Mouse (Mus musculus) liver, embryonic 15.5 days (tissue): ENCODE measurements around the gene Rflna. TPM values are rescaled to one million over a fixed set of nuclear protein-coding genes. Genes with fewer than 3 reads are reported as not detected.

Experiments
- ATAC-seq: fragments of 200-750 bp; cut with Nextera tagmentation; 2 replicates; pipeline ENCODE4 v1.8.0; 2017; ENCODE audit warnings: moderate number of reproducible peaks, mild to moderate bottlenecking, moderate library complexity; ENCODE audit not compliant: insufficient read depth
- H3K27ac ChIP-seq: fragments of 300-500 bp; sonication (generic); replicated peaks from 2 replicates; pipeline ENCODE4 v1.5.1; 2015; ENCODE audit warnings: mild to moderate bottlenecking, inconsistent platforms
- H3K27me3 ChIP-seq: fragments of 300-500 bp; sonication (generic); 2 replicates; pipeline ENCODE4 v1.6.1; 2015; ENCODE audit warnings: mild to moderate bottlenecking, inconsistent platforms
- H3K36me3 ChIP-seq: fragments of 300-500 bp; sonication (generic); replicated peaks from 2 replicates; pipeline ENCODE4 v1.6.1; 2015; ENCODE audit warnings: moderate library complexity, mild to moderate bottlenecking, inconsistent platforms
- H3K4me1 ChIP-seq: fragments of 300-500 bp; sonication (generic); replicated peaks from 2 replicates; pipeline ENCODE4 v1.6.1; 2015; ENCODE audit warnings: inconsistent platforms
- H3K4me2 ChIP-seq: fragments of 300-500 bp; sonication (generic); 2 replicates; pipeline ENCODE4 v1.6.1; 2015; ENCODE audit warnings: moderate library complexity, mild to moderate bottlenecking, inconsistent platforms
- H3K4me3 ChIP-seq: fragments of 300-500 bp; sonication (generic); replicated peaks from 2 replicates; pipeline ENCODE4 v1.5.1; 2015; ENCODE audit warnings: mild to moderate bottlenecking, inconsistent platforms
- H3K9ac ChIP-seq: fragments of 300-500 bp; sonication (generic); 2 replicates; pipeline ENCODE4 v1.6.1; 2015; ENCODE audit warnings: moderate library complexity, mild to moderate bottlenecking, inconsistent platforms
- H3K9me3 ChIP-seq: fragments of 300-500 bp; sonication (generic); replicated peaks from 2 replicates; pipeline ENCODE4 v1.6.1; 2016; ENCODE audit warnings: inconsistent platforms
- WGBS: fragments of 180-500 bp; shearing (Covaris S2); methylation state at CpG from one replicate; pipeline ENCODE4 v1.1.7; 2015; ENCODE audit warnings: mixed read lengths; ENCODE audit not compliant: insufficient replicate concordance; 5-methylcytosine and 5-hydroxymethylcytosine counted together
- polyA plus RNA-seq: library from polyadenylated mRNA; unstranded; fragments of >200 nt; fragmentation: Nextera tagmentation; extraction: Ambion mirVana; gene quantifications from 2 replicates; pipeline ENCODE4 v1.2.1, GENCODE M21; 2015

Gene Rflna
- 0.20 and 0.22 TPM in 2 replicates for polyA plus RNA-seq

DNA sequence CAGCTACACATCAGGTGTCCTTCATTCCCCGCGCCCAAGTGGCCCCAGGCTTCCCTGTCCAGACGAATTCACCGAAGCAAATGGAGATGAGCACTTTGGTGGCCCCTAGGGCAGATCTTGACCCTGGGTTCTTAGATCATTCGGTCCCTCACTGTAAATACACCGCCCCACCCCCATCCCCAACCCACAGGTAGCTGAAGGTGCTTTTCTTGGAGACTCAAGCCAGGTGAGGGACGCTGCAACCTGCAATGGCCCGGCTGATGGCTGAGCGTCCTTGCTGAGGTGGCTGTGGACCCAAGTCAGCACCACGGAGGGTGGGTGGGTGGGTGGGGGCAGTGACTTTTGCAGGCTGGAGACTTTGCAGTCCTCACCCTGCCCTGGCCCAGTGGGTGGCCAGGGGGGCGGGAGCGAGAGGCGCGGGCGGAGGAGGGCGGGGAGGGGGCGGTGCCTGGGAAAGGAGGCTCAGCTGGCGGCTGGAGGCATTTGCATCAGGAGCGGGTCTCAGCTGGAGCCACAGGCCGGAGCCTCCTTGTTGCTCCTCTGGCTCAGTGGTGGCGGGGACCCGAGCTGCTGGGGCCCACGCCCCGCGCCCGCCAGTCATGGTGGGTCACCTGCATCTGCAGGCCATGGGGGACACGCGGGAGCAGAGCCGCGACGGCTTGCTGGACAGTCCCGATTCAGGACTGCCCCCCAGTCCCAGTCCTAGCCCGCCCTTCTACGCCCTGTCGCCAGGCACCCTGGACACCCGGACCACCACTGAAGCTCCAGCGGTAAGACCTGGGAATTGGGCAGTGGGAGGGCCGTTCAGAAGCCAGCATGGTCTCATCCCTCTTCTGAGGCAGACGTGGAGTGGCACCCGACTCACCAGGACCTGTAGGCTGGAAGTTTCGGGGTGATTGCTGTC lies at the start of gene Rflna:
Gene Rflna, plus strand, starts transcription at position 253 of the 904 bp plus-strand sequence.
- 5% methylated on average over 41 of the region's 41 CpGs for WGBS
- Histone ChIP-seq H3K4me1 (no peaks in the 10 kb centered on the region), H3K9me3 (no peaks in the 10 kb centered on the region), H3K9ac (no peak within 1 kb of the TSS), H3K36me3 (no peaks in the 10 kb centered on the region), H3K4me3 (0 out of 2 replicates have a peak within 1 kb of the TSS, but pooled peaks have one; percentile 23), H3K4me2 (peak within 1 kb of the TSS; percentile 52), H3K27ac (no peak within 1 kb of the TSS), H3K27me3 (peaks cover 43% of the 10 kb centered on the region)
- no peak for ATAC-seq

DNA sequence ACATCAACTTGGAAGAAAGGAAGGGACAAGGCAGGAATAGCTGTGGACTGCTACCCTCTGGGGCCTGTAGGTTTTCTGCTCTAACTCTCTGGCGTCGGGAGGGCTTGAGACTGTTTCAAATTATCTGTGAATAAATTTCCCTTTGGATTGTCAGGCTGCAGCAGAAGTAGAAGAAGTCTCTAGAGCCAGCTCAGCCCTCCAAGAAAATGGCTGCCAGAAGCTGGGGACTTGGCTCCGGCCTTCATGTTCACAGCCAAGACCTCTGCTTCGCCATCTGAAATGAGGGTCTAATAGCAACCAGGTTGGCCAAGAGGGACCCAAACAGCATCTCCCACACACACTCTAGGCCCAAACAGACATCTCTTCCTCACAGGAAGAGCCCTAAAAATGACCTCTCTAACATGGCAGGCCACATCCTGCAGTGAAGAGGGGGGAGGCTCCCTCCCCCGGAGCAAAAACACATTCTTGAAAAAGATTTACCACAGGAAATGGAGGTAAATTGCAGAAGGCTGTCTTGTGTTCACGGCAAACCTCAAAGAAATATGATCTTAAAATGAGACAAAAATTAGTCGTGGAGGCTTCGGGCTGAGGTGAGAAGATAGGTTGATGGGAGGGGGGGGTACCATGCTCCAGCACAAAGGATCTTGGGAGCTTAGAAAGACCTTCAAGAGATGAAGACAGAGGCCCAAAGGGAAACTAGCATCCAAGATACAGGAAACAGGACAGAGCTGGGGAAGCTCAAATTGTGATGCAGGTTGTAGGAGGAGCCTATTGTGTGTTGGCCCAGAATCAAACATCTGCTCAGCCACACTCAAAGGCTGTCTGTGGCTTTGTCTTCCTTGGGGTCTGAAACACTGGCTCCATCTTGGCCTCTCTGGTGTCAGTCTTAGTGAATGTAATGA lies 48.4 kb upstream of the Rflna start:
- WGBS: 51% methylated on average over 8 of the region's 8 CpGs

DNA sequence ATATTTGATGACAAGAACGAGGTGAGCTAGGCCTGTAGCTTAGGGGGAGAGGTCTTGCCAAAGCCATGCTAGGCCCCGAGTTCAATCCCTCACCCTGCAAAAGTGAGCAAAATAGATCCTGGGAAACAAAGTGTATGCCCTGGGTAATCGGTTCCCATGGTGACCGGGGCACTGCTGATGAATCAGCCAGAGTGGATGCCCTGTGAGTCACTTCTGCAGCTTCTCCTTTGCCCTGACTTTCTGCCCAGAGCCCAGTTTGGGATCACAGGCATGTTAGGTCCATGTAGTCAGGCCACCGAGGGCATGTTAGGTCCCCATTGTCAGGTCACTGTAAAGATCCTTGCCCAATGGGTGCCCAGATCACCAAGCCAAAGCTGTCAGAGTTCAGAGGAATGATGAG lies 45.5 kb upstream of the Rflna start:
- H3K9ac ChIP-seq: no peak overlapping the region
- H3K4me2 ChIP-seq: no peak overlapping the region
- peaks cover 6% of the 10 kb centered on the region; the same call in 1 of the 2 replicates for H3K9me3 ChIP-seq
- no peaks in the 10 kb centered on the region for H3K4me1 ChIP-seq
- no peak overlapping the region for H3K27ac ChIP-seq
- WGBS: 57% methylated on average over 5 of the region's 5 CpGs
- no peaks in the 10 kb centered on the region for H3K27me3 ChIP-seq
- ATAC-seq: no peak
- H3K36me3 ChIP-seq: no peaks in the 10 kb centered on the region
- no peak overlapping the region for H3K4me3 ChIP-seq

More for the DNA sequence above, 48.4 kb upstream of the Rflna start:
- no peak overlapping the region for H3K9ac ChIP-seq
- no peak for ATAC-seq
- no peak overlapping the region for H3K4me3 ChIP-seq
- H3K4me2 ChIP-seq: no peak overlapping the region
- no peaks in the 10 kb centered on the region for H3K27me3 ChIP-seq
- H3K4me1 ChIP-seq: no peaks in the 10 kb centered on the region
- peaks cover 6% of the 10 kb centered on the region; the same call in 1 of the 2 replicates for H3K9me3 ChIP-seq
- no peaks in the 10 kb centered on the region for H3K36me3 ChIP-seq
- no peak overlapping the region for H3K27ac ChIP-seq

DNA sequence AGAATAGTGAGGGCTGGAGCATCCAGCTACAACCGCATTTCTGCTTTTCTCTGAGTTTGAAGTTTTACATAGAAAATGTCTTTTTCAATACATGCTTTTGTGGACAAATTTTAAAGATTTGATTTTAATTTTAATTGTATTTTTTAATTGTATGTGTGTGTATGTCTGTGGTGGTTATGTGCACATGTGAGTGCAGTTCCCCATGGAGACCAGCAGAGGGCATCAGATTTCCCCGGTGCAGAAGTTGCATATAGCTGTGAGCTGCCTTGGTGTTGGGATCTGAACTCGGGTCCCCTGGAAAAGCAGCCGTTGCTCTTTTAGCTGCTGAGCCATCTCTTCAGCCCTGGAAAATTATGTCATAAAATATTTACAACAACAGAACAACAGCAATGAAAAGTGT lies 43.9 kb upstream of the Rflna start:
- Histone ChIP-seq H3K27me3 (no peaks in the 10 kb centered on the region; the same call in 1 of the 2 replicates), H3K27ac (no peak overlapping the region), H3K4me1 (no peaks in the 10 kb centered on the region), H3K4me3 (no peak overlapping the region), H3K9ac (no peak overlapping the region), H3K4me2 (no peak overlapping the region), H3K36me3 (no peaks in the 10 kb centered on the region), H3K9me3 (peaks cover 6% of the 10 kb centered on the region; the same call in 1 of the 2 replicates)
- 81% methylated on average over 4 of the region's 4 CpGs for WGBS
- no peak for ATAC-seq

DNA sequence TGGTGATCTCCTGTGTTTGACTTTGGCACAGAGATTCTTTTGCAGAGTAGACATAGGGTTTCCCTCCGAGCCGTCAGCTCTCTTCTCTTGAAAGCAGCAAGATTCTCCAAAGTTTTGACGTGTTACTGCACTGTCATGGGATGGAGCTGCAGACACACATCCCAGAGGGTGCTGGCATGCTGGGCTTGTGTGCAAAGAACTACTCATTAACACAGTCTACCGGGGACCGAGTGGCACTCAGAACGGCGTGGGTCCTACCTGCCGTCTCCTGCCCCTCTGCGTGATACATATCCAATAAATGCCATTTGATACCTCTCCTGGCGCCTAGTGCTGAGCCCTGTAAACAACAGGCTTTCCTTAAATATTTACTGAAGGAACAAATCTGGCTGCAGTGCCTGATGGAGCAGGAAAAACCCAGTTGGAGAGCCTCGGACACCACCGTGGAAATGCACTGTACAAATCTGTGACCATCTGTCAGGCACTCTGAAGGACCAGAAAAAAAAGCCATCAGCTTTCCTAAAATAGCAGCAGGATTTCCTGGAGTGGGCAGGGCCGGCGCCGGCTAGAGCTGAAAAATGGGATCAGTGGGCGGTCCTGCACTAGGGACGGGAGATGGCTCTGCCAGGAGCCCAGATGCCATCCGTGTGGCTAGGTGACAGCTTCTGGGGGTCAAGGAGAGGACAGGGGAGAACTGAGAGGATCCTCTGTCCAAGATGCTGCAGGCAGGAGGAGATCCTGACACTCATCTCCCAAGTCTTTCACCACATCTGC lies 42.7 kb upstream of the Rflna start:
- WGBS: 23% methylated on average over 18 of the region's 18 CpGs
- Histone ChIP-seq H3K27ac (no peak overlapping the region), H3K36me3 (no peaks in the 10 kb centered on the region), H3K4me2 (no peak overlapping the region), H3K9ac (no peak overlapping the region), H3K9me3 (peaks cover 6% of the 10 kb centered on the region; the same call in 1 of the 2 replicates), H3K27me3 (no peaks in the 10 kb centered on the region; the same call in 1 of the 2 replicates), H3K4me3 (no peak overlapping the region), H3K4me1 (no peaks in the 10 kb centered on the region)
- ATAC-seq: no peak

DNA sequence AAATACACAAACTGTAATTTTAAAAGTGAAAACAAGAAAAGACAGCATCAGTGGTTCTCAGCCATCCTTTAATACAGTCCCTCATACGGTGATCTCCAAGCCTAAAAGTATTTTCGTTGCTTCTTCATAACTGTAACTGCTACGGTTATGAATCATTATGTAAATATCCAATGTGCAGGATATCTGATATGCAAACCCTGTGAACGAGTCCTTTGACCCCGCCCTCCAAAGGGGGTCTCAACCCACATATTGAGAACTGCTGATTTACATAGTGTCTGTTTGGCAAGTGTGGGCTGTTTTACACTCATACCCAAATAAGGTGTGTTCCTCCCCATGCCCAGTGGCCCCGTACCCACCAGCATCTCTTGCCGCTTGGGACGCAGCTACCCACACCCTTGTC lies 41.6 kb upstream of the Rflna start:
- WGBS: 59% methylated on average over 8 of the region's 8 CpGs
- no peak overlapping the region for H3K4me2 ChIP-seq
- peaks cover 6% of the 10 kb centered on the region; the same call in 1 of the 2 replicates for H3K9me3 ChIP-seq
- H3K4me3 ChIP-seq: no peak overlapping the region
- no peaks in the 10 kb centered on the region for H3K4me1 ChIP-seq
- no peak overlapping the region for H3K9ac ChIP-seq
- ATAC-seq: no peak
- H3K27ac ChIP-seq: no peak overlapping the region
- no peaks in the 10 kb centered on the region; the same call in 1 of the 2 replicates for H3K27me3 ChIP-seq
- no peaks in the 10 kb centered on the region for H3K36me3 ChIP-seq

DNA sequence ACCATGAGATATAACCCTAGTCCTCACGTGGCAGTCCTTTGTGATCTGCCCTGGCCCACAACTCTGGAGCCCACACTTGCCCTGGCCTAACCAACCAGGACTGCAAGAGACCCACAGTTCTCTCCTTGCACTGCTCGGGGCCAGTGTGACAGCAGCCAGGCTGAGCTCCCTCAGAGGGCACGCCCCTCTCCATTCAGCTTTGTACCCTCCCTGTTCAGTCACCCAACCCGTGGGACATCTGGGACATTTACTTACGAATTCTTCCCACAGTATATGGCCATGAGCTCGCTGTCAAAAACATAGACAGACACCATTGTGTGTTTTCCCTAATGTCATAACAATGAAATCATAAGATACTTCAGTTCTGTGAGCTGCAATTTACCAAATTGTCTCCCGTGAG lies 40.3 kb upstream of the Rflna start:
- 36% methylated on average over 7 of the region's 7 CpGs for WGBS
- Histone ChIP-seq H3K4me2 (no peak overlapping the region), H3K4me3 (no peak overlapping the region), H3K36me3 (no peaks in the 10 kb centered on the region), H3K27me3 (no peaks in the 10 kb centered on the region; the same call in 1 of the 2 replicates), H3K4me1 (no peaks in the 10 kb centered on the region), H3K27ac (no peak overlapping the region), H3K9ac (no peak overlapping the region), H3K9me3 (peaks cover 6% of the 10 kb centered on the region; the same call in 1 of the 2 replicates)
- ATAC-seq: no peak

DNA sequence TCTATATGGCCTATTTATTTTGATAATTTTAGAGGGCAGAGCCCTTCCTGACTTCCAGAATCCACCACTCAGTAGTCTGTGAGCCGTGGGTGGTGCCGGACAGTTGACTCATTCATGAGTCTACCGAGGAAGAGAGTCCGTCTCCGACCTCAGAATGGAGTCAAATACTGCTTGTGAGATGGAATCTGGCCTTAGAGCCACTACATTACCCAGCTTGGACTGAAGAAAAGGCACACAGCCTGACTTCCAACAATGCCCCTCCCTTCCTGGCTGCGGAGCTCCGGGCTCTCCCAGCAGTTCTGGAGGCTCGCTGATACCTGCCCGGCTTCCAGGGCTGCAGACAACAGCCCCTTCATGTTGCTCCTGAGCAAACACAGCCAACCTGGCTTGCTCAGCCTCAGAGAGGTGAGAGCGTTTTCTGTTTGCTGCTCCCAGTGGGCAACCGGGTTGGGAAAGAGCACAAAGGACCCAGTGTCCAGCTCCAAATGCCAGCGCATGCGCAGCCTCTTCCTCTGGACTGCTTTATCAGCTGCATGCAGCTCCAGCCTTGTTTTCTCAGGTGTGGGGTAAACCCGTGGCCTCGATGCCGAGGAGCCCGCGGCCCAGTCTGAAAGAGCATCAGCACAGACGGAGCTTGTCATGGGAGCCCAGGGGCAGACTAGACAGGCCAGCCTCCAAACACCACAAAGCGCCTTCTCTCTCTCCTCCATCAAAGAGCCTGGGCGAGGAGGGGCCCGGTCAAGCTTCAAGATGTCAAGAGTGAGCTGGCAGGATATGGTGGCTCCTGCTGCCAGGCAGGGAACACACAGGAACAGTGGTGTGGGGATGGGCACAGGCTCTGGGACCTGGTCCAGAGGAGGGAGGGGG lies 39.0 kb upstream of the Rflna start:
- ATAC-seq: no peak
- peaks cover 4% of the 10 kb centered on the region; the same call in 1 of the 2 replicates for H3K9me3 ChIP-seq
- H3K27ac ChIP-seq: no peak overlapping the region
- WGBS: 45% methylated on average over 22 of the region's 22 CpGs
- peak overlapping the region; percentile 21; the same call in 1 of the 2 replicates for H3K4me2 ChIP-seq
- no peaks in the 10 kb centered on the region; the same call in 1 of the 2 replicates for H3K27me3 ChIP-seq
- no peaks in the 10 kb centered on the region for H3K4me1 ChIP-seq
- H3K9ac ChIP-seq: no peak overlapping the region
- H3K4me3 ChIP-seq: no peak overlapping the region
- no peaks in the 10 kb centered on the region for H3K36me3 ChIP-seq

DNA sequence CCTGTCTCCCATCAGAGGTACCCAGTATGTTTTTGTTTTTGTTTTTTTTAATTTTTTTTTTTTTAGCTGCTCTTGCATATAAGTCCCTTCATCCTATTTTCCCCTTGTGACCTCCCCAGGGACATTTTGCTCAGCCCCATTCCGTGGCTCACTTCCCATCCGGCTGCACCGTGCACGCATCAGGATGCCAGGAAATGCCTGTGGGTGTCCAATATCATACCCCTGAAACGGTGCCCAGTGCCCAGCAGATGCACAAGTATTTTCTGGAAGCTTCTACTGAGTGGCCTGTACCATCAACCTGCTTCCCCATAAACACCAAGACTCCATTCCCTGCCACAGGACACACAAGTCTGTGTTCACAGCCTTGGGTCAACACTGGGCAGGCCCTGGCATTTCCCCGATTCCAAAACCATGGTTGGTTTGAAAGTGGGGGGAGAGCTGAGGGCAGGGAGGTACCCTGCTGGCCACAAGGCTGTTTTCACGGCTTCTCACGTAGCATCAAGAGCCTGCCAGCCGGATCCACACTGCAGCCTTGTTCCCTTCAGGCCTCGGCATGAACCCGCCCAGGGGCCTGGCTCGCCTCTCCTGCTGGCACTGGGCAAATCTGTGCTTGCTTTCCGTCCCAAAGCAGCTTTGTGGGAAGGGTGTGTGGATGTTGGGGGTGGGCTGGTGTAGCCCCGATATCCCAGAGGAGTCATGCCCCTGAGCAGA lies 36.2 kb upstream of the Rflna start:
- Histone ChIP-seq H3K36me3 (no peaks in the 10 kb centered on the region), H3K4me2 (no peak overlapping the region), H3K9ac (no peak overlapping the region), H3K27me3 (no peaks in the 10 kb centered on the region; the same call in 1 of the 2 replicates), H3K9me3 (no peaks in the 10 kb centered on the region), H3K4me3 (no peak overlapping the region), H3K27ac (no peak overlapping the region), H3K4me1 (no peaks in the 10 kb centered on the region)
- ATAC-seq: no peak
- 68% methylated on average over 14 of the region's 14 CpGs for WGBS
